Mouse (Mus musculus): ENCODE measurements around the gene Rpp25.

DNA sequence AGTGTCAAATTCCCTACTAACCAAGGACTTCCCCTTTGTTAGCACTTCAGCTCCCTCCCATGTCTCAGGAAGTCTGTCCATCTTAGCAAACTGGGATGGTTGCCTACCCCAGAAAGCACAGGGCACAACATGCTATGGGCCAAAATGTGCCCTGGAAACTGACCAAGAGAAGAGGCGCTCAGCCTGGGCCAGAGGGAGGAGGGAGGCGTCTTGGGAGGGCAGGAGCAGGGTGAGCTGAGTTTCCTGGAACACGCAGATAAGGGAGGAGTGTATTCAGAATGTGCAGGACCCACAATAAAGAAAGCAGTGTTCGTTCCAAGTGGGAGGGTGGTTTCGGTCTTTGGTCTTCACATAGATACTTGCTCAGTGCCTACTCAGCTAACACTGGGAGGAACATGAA is 43.5 kb downstream of the Rpp25 start:
- TF ChIP-seq CTCF (IDR thresholded peaks at IDR 0.05; ENCODE audit: borderline replicate concordance, insufficient read depth, low read depth, low read length) (no peak), POLR2A (IDR thresholded peaks at IDR 0.05; ENCODE audit: borderline replicate concordance, insufficient read depth, low read length) (no peak)

Measured in cerebellum, adult 2 months (tissue).